Mouse (Mus musculus) cerebellum, adult 2 months (tissue): ENCODE measurements around the gene Laptm4a.

Experiments
- CTCF ChIP-seq: fragments of 200-500 bp; IDR thresholded peaks from 2 replicates; pipeline ENCODE4 v1.5.1; 2011; ENCODE audit warnings: low read depth, mild to moderate bottlenecking, control low read depth, low read length, moderate library complexity, borderline replicate concordance; ENCODE audit not compliant: insufficient read depth
- POLR2A ChIP-seq: fragments of 200-500 bp; IDR thresholded peaks from 2 replicates; pipeline ENCODE4 v1.6.1; 2011; ENCODE audit warnings: low read length, control low read depth, borderline replicate concordance; ENCODE audit not compliant: insufficient read depth

- TF ChIP-seq POLR2A (no peak), CTCF (no peak)
Observed at GRCm38 (mm10) chr12:8954161-8954561, 32.7 kb downstream of the Laptm4a start.
